Mouse (Mus musculus) bone marrow, adult 2 months (tissue): ENCODE results near the gene Fam8a1.

Experiments
- CTCF ChIP-seq: fragments of 200-500 bp; IDR thresholded peaks from 2 replicates; pipeline ENCODE4 v1.5.1; 2011; ENCODE audit warnings: low read length, control low read depth; ENCODE audit not compliant: control insufficient read depth, insufficient read depth
- POLR2A ChIP-seq: fragments of 200-500 bp; IDR thresholded peaks from 2 replicates; pipeline ENCODE4 v1.6.1; 2011; ENCODE audit warnings: low read depth, mild to moderate bottlenecking, control low read depth, low read length, borderline replicate concordance; ENCODE audit not compliant: control insufficient read depth

DNA sequence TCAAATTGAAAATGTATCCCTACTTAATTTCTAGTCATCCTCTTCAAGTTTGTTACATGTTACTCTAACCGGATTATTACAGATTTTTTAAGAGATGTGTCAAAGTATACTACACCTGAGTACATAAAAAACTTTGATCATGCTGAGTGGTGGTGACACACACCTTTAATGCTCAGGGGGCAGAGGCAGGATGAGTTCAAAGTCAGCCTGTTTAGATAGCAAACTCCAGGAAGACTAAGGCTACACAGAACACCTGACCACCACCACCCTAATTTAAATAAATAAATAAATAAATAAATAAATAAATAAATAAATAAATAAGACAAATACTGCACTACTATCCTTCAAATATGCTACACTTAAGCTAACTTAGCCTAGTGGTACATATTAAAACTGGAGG, 26.6 kb downstream of the Fam8a1 start:
- TF ChIP-seq CTCF (no peak), POLR2A (no peak)
